Mouse (Mus musculus) embryonic facial prominence, embryonic 13.5 days (tissue): Measurements from ENCODE around the gene Ap3s2. TPM values are rescaled to one million over a fixed set of nuclear protein-coding genes. Genes with fewer than 3 reads are reported as not detected.
A peak's percentile ranks its signal among the peaks of the same experiment; 100 is the strongest.

Experiments used
- ATAC-seq: fragments of 200-750 bp; cut with Nextera tagmentation; 2 replicates; pipeline ENCODE4 v1.8.0; 2017; ENCODE audit warnings: low read depth; ENCODE audit not compliant: insufficient number of reproducible peaks, insufficient read depth, low FRiP score, low TSS enrichment
- H3K27ac ChIP-seq: fragments of 300-500 bp; sonication (generic); 2 replicates; pipeline ENCODE4 v1.5.1; 2015; ENCODE audit warnings: moderate library complexity, mild to moderate bottlenecking, inconsistent platforms
- H3K27me3 ChIP-seq: fragments of 300-500 bp; sonication (generic); 2 replicates; pipeline ENCODE4 v1.6.1; 2015; ENCODE audit warnings: mild to moderate bottlenecking, inconsistent platforms
- H3K36me3 ChIP-seq: fragments of 300-500 bp; sonication (generic); 2 replicates; pipeline ENCODE4 v1.6.1; 2015; ENCODE audit warnings: mild to moderate bottlenecking, inconsistent platforms
- H3K4me1 ChIP-seq: fragments of 300-500 bp; sonication (generic); 2 replicates; pipeline ENCODE4 v1.6.1; 2015; ENCODE audit warnings: inconsistent platforms
- H3K4me2 ChIP-seq: fragments of 300-500 bp; sonication (generic); 2 replicates; pipeline ENCODE4 v1.6.1; 2015; ENCODE audit warnings: moderate library complexity, mild to moderate bottlenecking, inconsistent platforms
- H3K4me3 ChIP-seq: fragments of 300-500 bp; sonication (generic); 2 replicates; pipeline ENCODE4 v1.5.1; 2015; ENCODE audit warnings: mild to moderate bottlenecking, inconsistent platforms
- H3K9ac ChIP-seq: fragments of 300-500 bp; sonication (generic); 2 replicates; pipeline ENCODE4 v1.6.1; 2015; ENCODE audit warnings: mild to moderate bottlenecking, inconsistent platforms
- H3K9me3 ChIP-seq: fragments of 300-500 bp; sonication (generic); 2 replicates; pipeline ENCODE4 v1.6.1; 2016; ENCODE audit warnings: inconsistent platforms
- WGBS: fragments of 180-500 bp; shearing (Covaris S2); methylation state at CpG from one replicate; pipeline ENCODE4 v1.1.7; 2015; ENCODE audit warnings: mixed read lengths; 5-methylcytosine and 5-hydroxymethylcytosine counted together
- polyA plus RNA-seq: library from polyadenylated mRNA; unstranded; fragments of >200 nt; fragmentation: Nextera tagmentation; extraction: Ambion mirVana; gene quantifications from 2 replicates; pipeline ENCODE4 v1.2.1, GENCODE M21; 2015

Gene Ap3s2
- 29.9 and 32.8 TPM in 2 replicates for polyA plus RNA-seq

GRCm38 (mm10) chr7:79920344-79920983, at the start of gene Ap3s2:
TSS of gene Ap3s2 (minus strand) at chr7:79920649.
- peak within 1 kb of the TSS; percentile 81 for H3K9ac ChIP-seq
- H3K36me3 ChIP-seq = peaks cover 12% of the 10 kb centered on the region; the same call in 1 of the 2 replicates
- H3K4me2 ChIP-seq = peak within 1 kb of the TSS; percentile 74
- H3K4me3 ChIP-seq = peak within 1 kb of the TSS; percentile 84
- peaks cover 14% of the 10 kb centered on the region for H3K4me1 ChIP-seq
- under 1% methylated on average over 34 of the region's 34 CpGs for WGBS
- peak within 1 kb of the TSS; percentile 79 for H3K27ac ChIP-seq
- no peaks in the 10 kb centered on the region for H3K27me3 ChIP-seq
- H3K9me3 ChIP-seq = no peaks in the 10 kb centered on the region
- ATAC-seq = peak; percentile 87; the same call in 1 of the 2 replicates

DNA sequence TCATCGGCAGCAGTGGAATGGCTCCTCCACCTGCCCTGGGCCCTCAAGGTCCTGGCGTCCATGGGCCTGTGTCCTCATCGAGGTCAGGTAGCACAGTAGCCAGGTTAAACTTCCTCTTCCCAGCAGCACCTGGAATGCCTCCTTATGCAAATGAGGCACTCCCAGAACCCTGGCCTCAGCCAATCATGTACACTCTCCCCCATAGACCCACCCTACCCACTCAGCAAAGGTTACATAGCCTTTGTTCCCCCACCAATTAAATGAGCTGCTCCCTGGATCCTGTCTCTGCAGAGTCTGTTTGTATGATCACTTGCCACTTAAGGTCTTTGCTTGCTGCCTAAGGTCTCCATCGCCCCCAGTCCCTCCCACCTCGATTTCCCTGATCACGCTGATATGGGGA, 47.9 kb upstream of the Ap3s2 start:
- no peaks in the 10 kb centered on the region for H3K9me3 ChIP-seq
- no peak overlapping the region for H3K4me2 ChIP-seq
- no peaks in the 10 kb centered on the region for H3K36me3 ChIP-seq
- 84% methylated on average over 6 of the region's 6 CpGs for WGBS
- no peak overlapping the region for H3K27ac ChIP-seq
- no peak for ATAC-seq
- no peaks in the 10 kb centered on the region for H3K4me1 ChIP-seq
- H3K4me3 ChIP-seq = no peak overlapping the region
- no peaks in the 10 kb centered on the region for H3K27me3 ChIP-seq
- no peak overlapping the region for H3K9ac ChIP-seq

- Histone ChIP-seq H3K4me2 (no peak overlapping the region), H3K4me1 (no peaks in the 10 kb centered on the region), H3K36me3 (no peaks in the 10 kb centered on the region), H3K9ac (no peak overlapping the region), H3K27me3 (no peaks in the 10 kb centered on the region), H3K9me3 (no peaks in the 10 kb centered on the region), H3K4me3 (no peak overlapping the region), H3K27ac (no peak overlapping the region)
- ATAC-seq = no peak
- WGBS = 49% methylated on average over 1 of the region's 1 CpGs
Observed at GRCm38 (mm10) chr7:79961600-79961999, 41.2 kb upstream of the Ap3s2 start.

GRCm38 (mm10) chr7:79956131-79956530, 35.7 kb upstream of the Ap3s2 start:
- H3K27ac ChIP-seq = no peak overlapping the region
- H3K36me3 ChIP-seq = no peaks in the 10 kb centered on the region
- no peaks in the 10 kb centered on the region for H3K27me3 ChIP-seq
- no peak for ATAC-seq
- no peak overlapping the region for H3K4me3 ChIP-seq
- no peak overlapping the region for H3K4me2 ChIP-seq
- H3K9ac ChIP-seq = no peak overlapping the region
- no peaks in the 10 kb centered on the region for H3K9me3 ChIP-seq
- 71% methylated on average over 1 of the region's 1 CpGs for WGBS
- no peaks in the 10 kb centered on the region for H3K4me1 ChIP-seq

- H3K4me1 ChIP-seq = no peaks in the 10 kb centered on the region
- no peak for ATAC-seq
- WGBS = 100% methylated on average over 1 of the region's 1 CpGs
- no peak overlapping the region for H3K27ac ChIP-seq
- no peak overlapping the region for H3K9ac ChIP-seq
- no peaks in the 10 kb centered on the region for H3K27me3 ChIP-seq
- H3K36me3 ChIP-seq = no peaks in the 10 kb centered on the region
- H3K4me3 ChIP-seq = no peak overlapping the region
- no peak overlapping the region for H3K4me2 ChIP-seq
- no peaks in the 10 kb centered on the region for H3K9me3 ChIP-seq
Observed at GRCm38 (mm10) chr7:79954890-79955289, 34.4 kb upstream of the Ap3s2 start.

DNA sequence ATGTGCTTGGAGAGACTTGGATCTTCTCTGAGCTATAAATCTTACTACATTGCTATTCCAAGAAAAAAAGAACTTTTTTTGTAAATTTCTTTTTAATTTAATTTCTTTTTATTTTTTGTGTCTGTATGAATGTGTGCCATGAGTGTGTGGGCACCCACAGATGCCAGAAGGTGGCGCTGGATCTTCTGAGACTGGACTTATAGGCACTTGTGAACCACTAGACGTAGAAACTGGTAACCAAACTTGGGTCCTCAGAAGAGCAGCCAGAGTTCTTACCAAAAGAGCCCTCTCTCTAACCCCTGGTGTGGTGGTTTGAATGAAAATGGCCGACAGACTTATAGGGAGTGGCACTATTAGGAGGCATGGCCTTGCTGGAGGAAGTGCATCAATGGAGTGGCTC, 30.6 kb upstream of the Ap3s2 start:
- no peak overlapping the region for H3K27ac ChIP-seq
- whole genome bisulfite sequencing = 64% methylated on average over 3 of the region's 3 CpGs

GRCm38 (mm10) chr7:79950236-79950635, 29.8 kb upstream of the Ap3s2 start:
- ATAC-seq = no peak
- H3K27me3 ChIP-seq = no peaks in the 10 kb centered on the region
- no peak overlapping the region for H3K4me3 ChIP-seq
- H3K4me2 ChIP-seq = no peak overlapping the region
- H3K9me3 ChIP-seq = no peaks in the 10 kb centered on the region
- H3K4me1 ChIP-seq = no peaks in the 10 kb centered on the region
- no peak overlapping the region for H3K9ac ChIP-seq
- no peak overlapping the region for H3K27ac ChIP-seq
- WGBS = 76% methylated on average over 6 of the region's 6 CpGs
- no peaks in the 10 kb centered on the region for H3K36me3 ChIP-seq

More for the DNA sequence above, 30.6 kb upstream of the Ap3s2 start:
- H3K27me3 ChIP-seq = no peaks in the 10 kb centered on the region
- no peak overlapping the region for H3K4me3 ChIP-seq
- H3K4me1 ChIP-seq = no peaks in the 10 kb centered on the region
- H3K4me2 ChIP-seq = no peak overlapping the region
- ATAC-seq = no peak
- no peaks in the 10 kb centered on the region for H3K36me3 ChIP-seq
- H3K9me3 ChIP-seq = no peaks in the 10 kb centered on the region
- no peak overlapping the region for H3K9ac ChIP-seq

- H3K4me3 ChIP-seq = peak overlapping the region; percentile 59
- 12% methylated on average over 19 of the region's 19 CpGs for WGBS
- H3K27me3 ChIP-seq = no peaks in the 10 kb centered on the region
- H3K4me1 ChIP-seq = peaks cover 20% of the 10 kb centered on the region
- ATAC-seq = no peak
- peak overlapping the region; percentile 80 for H3K9ac ChIP-seq
- H3K9me3 ChIP-seq = no peaks in the 10 kb centered on the region
- H3K36me3 ChIP-seq = peaks cover 7% of the 10 kb centered on the region; the same call in 1 of the 2 replicates
- H3K4me2 ChIP-seq = peak overlapping the region; percentile 85
- H3K27ac ChIP-seq = no peak overlapping the region
Observed at GRCm38 (mm10) chr7:79935511-79936205, 15.2 kb upstream of the Ap3s2 start.

GRCm38 (mm10) chr7:79934862-79935510, 14.5 kb upstream of the Ap3s2 start, which contains the start of gene Arpin:
TSS of gene Arpin (minus strand) at chr7:79935359.
- peak within 1 kb of the TSS; percentile 59 for H3K4me3 ChIP-seq
- H3K4me2 ChIP-seq = peak within 1 kb of the TSS; percentile 85
- ATAC-seq = peak; percentile 74
- H3K9me3 ChIP-seq = no peaks in the 10 kb centered on the region
- H3K27me3 ChIP-seq = no peaks in the 10 kb centered on the region
- H3K27ac ChIP-seq = peak within 1 kb of the TSS; percentile 62
- peak within 1 kb of the TSS; percentile 80 for H3K9ac ChIP-seq
- WGBS = under 1% methylated on average over 32 of the region's 32 CpGs
- peaks cover 20% of the 10 kb centered on the region for H3K4me1 ChIP-seq
- peaks cover 11% of the 10 kb centered on the region for H3K36me3 ChIP-seq

- no peak for ATAC-seq
- peak overlapping the region; percentile 62 for H3K27ac ChIP-seq
- 45% methylated on average over 5 of the region's 5 CpGs for WGBS
Observed at GRCm38 (mm10) chr7:79934461-79934860, 14.0 kb upstream of the Ap3s2 start.

GRCm38 (mm10) chr7:79928516-79929052, 8.1 kb upstream of the Ap3s2 start:
- no peak overlapping the region for H3K27ac ChIP-seq
- H3K9ac ChIP-seq = no peak overlapping the region
- ATAC-seq = no peak
- H3K4me2 ChIP-seq = no peak overlapping the region
- H3K9me3 ChIP-seq = no peaks in the 10 kb centered on the region
- 80% methylated on average over 2 of the region's 2 CpGs for WGBS
- H3K4me3 ChIP-seq = no peak overlapping the region
- H3K4me1 ChIP-seq = no peaks in the 10 kb centered on the region
- no peaks in the 10 kb centered on the region for H3K27me3 ChIP-seq
- H3K36me3 ChIP-seq = peaks cover 53% of the 10 kb centered on the region

More at GRCm38 (mm10) chr7:79934461-79934860, 14.0 kb upstream of the Ap3s2 start:
- H3K4me2 ChIP-seq = peak overlapping the region; percentile 85
- no peaks in the 10 kb centered on the region for H3K27me3 ChIP-seq
- no peaks in the 10 kb centered on the region for H3K9me3 ChIP-seq
- H3K9ac ChIP-seq = peak overlapping the region; percentile 80
- H3K4me3 ChIP-seq = peak overlapping the region; percentile 59
- H3K36me3 ChIP-seq = peaks cover 13% of the 10 kb centered on the region
- H3K4me1 ChIP-seq = peaks cover 20% of the 10 kb centered on the region
